ENCODE assay signal across 15 mouse cellular contexts in genomic region chr12:53447469-53447868, GRCm38 (mm10).
DNase-seq lines count a peak whose midpoint lies in the region; ATAC-seq and TF ChIP-seq lines count a peak whose summit lies in the region.
"Had no signal": no experiment of that assay in that cellular context is flagged by ENCODE, and none has a peak within 500 bp of the region (broad histone marks: within the 10 kb centered on the region; RNA-seq: fewer than 3 reads in every experiment).

No protein-coding gene starts in this region.

- TF ChIP-seq CTCF in forebrain, postnatal 0 days (IDR thresholded peaks at IDR 0.05; ENCODE audit: low read depth): no peak
- TF ChIP-seq CTCF in intestine, postnatal 0 days (IDR thresholded peaks at IDR 0.05; ENCODE audit: low read depth): no peak

- 56% methylated on average over 8 of the region's 8 CpGs for WGBS in forebrain, embryonic 10.5 days
- 11% methylated on average over 8 of the region's 8 CpGs for WGBS in forebrain, postnatal 0 days
- 27% methylated on average over 8 of the region's 8 CpGs for WGBS in neural tube, embryonic 12.5 days
- 53% methylated on average over 8 of the region's 8 CpGs for whole genome bisulfite sequencing in limb, embryonic 12.5 days
- WGBS in intestine, postnatal 0 days: 75% methylated on average over 8 of the region's 8 CpGs

- peaks cover 55% of the 10 kb centered on the region for H3K4me1 ChIP-seq in forebrain, embryonic 10.5 days
- H3K4me1 ChIP-seq in forebrain, postnatal 0 days (ENCODE audit: insufficient read depth): no peaks in the 10 kb centered on the region
- peaks cover 45% of the 10 kb centered on the region for H3K4me1 ChIP-seq in neural tube, embryonic 12.5 days
- peaks cover 18% of the 10 kb centered on the region for H3K4me1 ChIP-seq in limb, embryonic 12.5 days (replicated peaks)
- no peaks in the 10 kb centered on the region for H3K4me1 ChIP-seq in intestine, postnatal 0 days (replicated peaks; ENCODE audit: control insufficient read depth, insufficient read depth, low read length)

- peaks cover 8% of the 10 kb centered on the region; the same call in 1 of the 2 replicates for H3K27me3 ChIP-seq in forebrain, embryonic 10.5 days (ENCODE audit: poor library complexity, severe bottlenecking)
- no peaks in the 10 kb centered on the region for H3K27me3 ChIP-seq in forebrain, postnatal 0 days (ENCODE audit: insufficient read depth, low read length)
- H3K27me3 ChIP-seq in neural tube, embryonic 12.5 days (replicated peaks): no peaks in the 10 kb centered on the region
- no peaks in the 10 kb centered on the region for H3K27me3 ChIP-seq in limb, embryonic 12.5 days
- H3K27me3 ChIP-seq in intestine, postnatal 0 days (replicated peaks; ENCODE audit: control insufficient read depth, insufficient read depth, low read length): no peaks in the 10 kb centered on the region

- H3K9me3 ChIP-seq in forebrain, embryonic 10.5 days: no peaks in the 10 kb centered on the region
- H3K9me3 ChIP-seq in forebrain, postnatal 0 days (ENCODE audit: low read length): no peaks in the 10 kb centered on the region
- no peaks in the 10 kb centered on the region for H3K9me3 ChIP-seq in neural tube, embryonic 12.5 days
- H3K9me3 ChIP-seq in limb, embryonic 12.5 days: no peaks in the 10 kb centered on the region
- H3K9me3 ChIP-seq in intestine, postnatal 0 days (ENCODE audit: control insufficient read depth): no peaks in the 10 kb centered on the region

- ATAC-seq in forebrain, postnatal 0 days: no peak
- ATAC-seq in neural tube, embryonic 12.5 days (ENCODE audit: low FRiP score, low read depth): peak; percentile 81
- 0 out of 2 replicates have a peak, but pooled peaks have one; percentile 26 for ATAC-seq in limb, embryonic 12.5 days (ENCODE audit: insufficient number of reproducible peaks, insufficient read depth, low FRiP score, low TSS enrichment, low read depth)
- ATAC-seq in intestine, postnatal 0 days: no peak
- ATAC-seq: lung, postnatal 0 days had no signal

- H3K27ac ChIP-seq in forebrain, embryonic 10.5 days: peak overlapping the region; percentile 52; the same call in 1 of the 2 replicates
- H3K27ac ChIP-seq in forebrain, postnatal 0 days (ENCODE audit: low read depth, low read length): no peak overlapping the region
- no peak overlapping the region for H3K27ac ChIP-seq in neural tube, embryonic 12.5 days
- peak overlapping the region; percentile 74 for H3K27ac ChIP-seq in limb, embryonic 12.5 days
- H3K27ac ChIP-seq in intestine, postnatal 0 days (ENCODE audit: low read depth, low read length): no peak overlapping the region

- H3K4me3 ChIP-seq in forebrain, embryonic 10.5 days: no peak overlapping the region
- no peak overlapping the region for H3K4me3 ChIP-seq in forebrain, postnatal 0 days (ENCODE audit: low read depth, low read length)
- no peak overlapping the region for H3K4me3 ChIP-seq in neural tube, embryonic 12.5 days
- H3K4me3 ChIP-seq in limb, embryonic 12.5 days (replicated peaks): no peak overlapping the region
- H3K4me3 ChIP-seq in intestine, postnatal 0 days (ENCODE audit: low read depth, low read length): no peak overlapping the region
- H3K4me3 ChIP-seq: myocyte had no signal

- no peaks in the 10 kb centered on the region for H3K36me3 ChIP-seq in forebrain, embryonic 10.5 days (replicated peaks)
- H3K36me3 ChIP-seq in forebrain, postnatal 0 days (ENCODE audit: insufficient read depth): no peaks in the 10 kb centered on the region
- no peaks in the 10 kb centered on the region for H3K36me3 ChIP-seq in neural tube, embryonic 12.5 days
- H3K36me3 ChIP-seq in limb, embryonic 12.5 days: no peaks in the 10 kb centered on the region
- H3K36me3 ChIP-seq in intestine, postnatal 0 days (ENCODE audit: control insufficient read depth, insufficient read depth): no peaks in the 10 kb centered on the region

- no peak overlapping the region for H3K4me2 ChIP-seq in forebrain, postnatal 0 days (ENCODE audit: low read depth)
- 0 out of 2 replicates have a peak overlapping the region, but pooled peaks have one; percentile 7 for H3K4me2 ChIP-seq in neural tube, embryonic 12.5 days (replicated peaks)
- no peak overlapping the region for H3K4me2 ChIP-seq in limb, embryonic 12.5 days
- no peak overlapping the region for H3K4me2 ChIP-seq in intestine, postnatal 0 days (replicated peaks; ENCODE audit: low read depth)

- peak; percentile 23 for DNase-seq in forebrain, embryonic 10.5 days (ENCODE audit: extremely low spot score, low spot score)
- no peak for DNase-seq in forebrain, postnatal 0 days
- no peak for DNase-seq in neural tube, embryonic 10.5 days (ENCODE audit: extremely low spot score, low spot score)
- no peak for DNase-seq in frontal cortex, postnatal 14 days (ENCODE audit: low spot score in 2 of 2)
- no peak for DNase-seq in adrenal gland, postnatal 4 days (ENCODE audit: low spot score in 2 of 2)
- DNase-seq: heart, adult 18-20 months; heart, postnatal 10 days; kidney, adult 8-10 months; liver; thymus, postnatal 14 days had no signal

- no peak overlapping the region for H3K9ac ChIP-seq in forebrain, postnatal 0 days
- H3K9ac ChIP-seq in neural tube, embryonic 12.5 days: no peak overlapping the region
- H3K9ac ChIP-seq in limb, embryonic 12.5 days (replicated peaks): no peak overlapping the region
- no peak overlapping the region for H3K9ac ChIP-seq in intestine, postnatal 0 days (ENCODE audit: low read depth, low read length)

Comparison
In these comparisons a context has a peak if more than half of its experiments do, and no peak if none do; other contexts are left out.
1. H3K27ac ChIP-seq: peak in forebrain, embryonic 10.5 days (single experiment) and limb, embryonic 12.5 days (single experiment); none in forebrain, postnatal 0 days (single experiment), neural tube, embryonic 12.5 days (single experiment) and intestine, postnatal 0 days (single experiment).
2. ATAC-seq: peak in neural tube, embryonic 12.5 days (single experiment) and limb, embryonic 12.5 days (single experiment); none in forebrain, postnatal 0 days (single experiment) and intestine, postnatal 0 days (single experiment).